Mouse (Mus musculus): ENCODE data around the gene Zfp384. TPM values are rescaled to one million over a fixed set of nuclear protein-coding genes. Genes with fewer than 3 reads are reported as not detected.

The Zfp384 gene
- 10 to 100 TPM; 22.4 to 24.0 TPM for total RNA-seq (2021)
- long read RNA-seq, experiment 1, transcript Zfp384-208 (11 exons, 3,132 nt) = major isoform, 13 of 47 reads
- long read RNA-seq, experiment 1, partial matches to known transcripts = 8 of 47 reads
- long read RNA-seq, experiment 1, other reads (novel, unspliced or antisense) = 20 of 47 reads
- long read RNA-seq, experiment 2, partial matches to known transcripts = 11 of 29 reads
- long read RNA-seq, experiment 2, other reads (novel, unspliced or antisense) = 11 of 29 reads

- DNase-seq (ENCODE audit: low spot score) = no peak
These were observed at the start of gene Zfp384 for GRCm38 (mm10) chr6:125009129-125009180. Gene Zfp384, plus strand, starts transcription at chr6:125009145.

DNA sequence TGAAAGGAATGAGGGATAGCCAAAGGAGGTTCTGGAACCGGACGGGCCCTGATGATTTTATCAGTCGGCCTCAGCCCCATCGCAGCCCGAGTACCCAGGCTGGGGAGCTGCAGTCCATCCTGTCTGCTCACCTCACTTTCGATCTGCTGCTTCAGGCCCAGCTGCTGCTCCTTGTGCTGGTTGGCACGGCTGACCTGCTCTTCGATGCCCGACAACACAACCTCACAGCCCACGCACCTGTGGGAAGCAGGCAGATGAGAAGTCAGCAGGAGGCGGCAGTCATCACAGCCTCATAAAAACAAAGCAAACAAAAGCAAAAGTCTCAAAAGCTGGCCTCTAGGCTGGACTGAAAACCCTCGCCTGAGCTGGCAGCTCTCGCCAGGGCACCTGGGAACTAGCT, 49.0 kb upstream of the Zfp384 start:
- DNase-seq (ENCODE audit: low spot score) = no peak

DNA sequence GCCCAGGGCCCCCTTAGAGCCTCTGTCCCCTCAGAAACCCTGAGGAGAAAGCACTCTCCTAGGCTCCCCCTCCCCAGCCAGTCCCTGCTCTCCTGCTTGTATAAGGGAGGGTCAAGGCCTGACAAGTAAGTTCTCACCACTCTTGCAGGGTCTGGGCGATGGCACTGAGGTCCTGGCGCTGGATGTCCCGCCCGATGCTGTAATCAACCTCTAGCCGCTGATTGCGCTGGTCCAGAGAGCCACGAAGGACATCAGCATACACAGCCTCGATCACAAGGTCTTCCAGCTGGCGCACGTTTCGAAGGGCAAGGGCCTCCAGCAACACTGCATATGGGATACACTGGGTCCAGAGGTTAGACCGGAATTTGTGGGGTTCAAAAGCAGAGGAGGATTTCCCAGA, 47.9 kb upstream of the Zfp384 start:
- no peak for DNase-seq (ENCODE audit: low spot score)

DNA sequence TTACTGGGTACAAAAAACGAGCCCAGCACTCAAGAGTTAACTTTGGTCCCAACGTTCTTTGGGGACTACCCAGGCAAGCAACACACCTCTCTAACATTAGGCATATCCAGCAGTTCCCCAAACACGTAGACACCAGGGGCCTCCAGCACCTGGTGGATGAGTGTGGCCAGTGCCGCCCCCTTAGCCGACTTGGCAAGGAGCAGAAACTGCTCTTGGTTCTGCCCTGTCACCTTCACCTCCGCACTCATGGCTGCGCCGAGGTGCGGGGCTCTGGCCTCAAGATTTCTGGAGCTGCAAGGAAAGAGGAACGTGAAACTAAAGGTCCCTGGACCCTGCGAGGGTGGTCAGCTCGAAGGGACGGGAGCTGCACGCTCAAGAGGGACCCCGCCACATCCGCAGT, 44.3 kb upstream of the Zfp384 start:
- no peak for DNase-seq (ENCODE audit: low spot score)

DNA sequence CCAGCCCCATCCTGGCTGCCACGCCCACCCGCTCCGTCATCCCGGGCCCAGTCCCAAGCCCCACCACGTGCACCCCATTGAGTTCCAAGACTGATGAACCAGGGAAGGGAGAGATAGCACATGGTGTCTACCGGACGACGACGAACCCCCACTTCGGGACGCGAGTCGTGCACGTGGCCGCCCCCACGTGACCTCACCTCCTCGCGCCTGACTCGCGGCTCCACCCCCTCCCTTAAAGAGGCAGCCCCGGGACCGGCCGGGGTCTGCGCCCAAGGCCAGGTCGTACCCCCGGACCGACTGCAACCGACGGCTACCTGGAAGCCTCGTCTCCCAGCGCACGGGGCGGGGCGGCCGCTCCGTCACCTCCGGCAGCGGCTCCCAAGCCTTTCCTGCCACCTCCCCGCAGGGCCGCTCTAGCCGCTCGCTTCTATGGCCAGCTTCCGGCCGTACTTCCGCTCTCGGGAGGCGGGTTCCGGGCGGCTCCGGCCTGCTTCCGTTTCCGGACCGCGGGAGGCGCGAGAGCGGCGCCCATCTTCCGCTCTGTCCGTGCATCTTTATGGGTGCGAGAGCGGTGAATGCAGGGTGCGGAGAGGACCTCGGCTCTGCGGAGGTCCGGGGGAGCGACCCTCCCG, 43.7 kb upstream of the Zfp384 start, which contains the start of gene Cops7a:
Gene Cops7a, minus strand, starts transcription at position 451 of the 632 bp plus-strand sequence.
- DNase-seq (ENCODE audit: low spot score) = peak; percentile 97

GRCm38 (mm10) chr6:124965747-124966146, 43.2 kb upstream of the Zfp384 start:
- no peak for DNase-seq (ENCODE audit: low spot score)

DNA sequence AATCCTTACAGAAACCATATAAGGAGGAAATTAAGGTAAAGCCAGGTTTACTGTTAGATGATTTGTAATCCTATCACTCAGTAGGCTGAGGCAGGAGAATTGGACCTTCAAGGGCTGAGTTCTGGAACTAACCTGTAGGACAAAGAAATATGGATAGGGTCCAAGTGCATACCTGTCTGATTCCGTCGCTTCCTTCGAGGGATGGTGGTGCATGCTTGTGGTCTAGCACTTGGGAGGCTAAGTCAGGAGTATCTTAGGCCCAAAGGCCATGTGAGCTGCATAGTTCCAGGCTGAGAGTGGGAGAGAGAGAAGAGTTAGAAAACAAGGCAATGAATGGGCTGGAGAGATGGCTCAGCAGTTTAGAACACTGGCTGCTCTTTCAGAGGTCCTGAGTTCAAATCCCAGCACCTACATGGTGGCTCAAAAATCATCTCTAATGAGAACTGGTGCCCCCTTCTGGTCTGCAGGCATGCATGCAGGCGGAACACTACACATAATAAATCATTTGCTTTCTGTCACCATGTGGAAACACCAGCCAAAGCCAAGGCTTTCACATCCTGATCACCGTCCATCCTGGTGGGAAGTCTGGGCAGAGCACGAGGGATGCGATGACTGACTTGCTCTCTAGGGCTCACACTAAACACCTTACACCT, 42.4 kb upstream of the Zfp384 start:
- DNase-seq (ENCODE audit: low spot score) = no peak

DNA sequence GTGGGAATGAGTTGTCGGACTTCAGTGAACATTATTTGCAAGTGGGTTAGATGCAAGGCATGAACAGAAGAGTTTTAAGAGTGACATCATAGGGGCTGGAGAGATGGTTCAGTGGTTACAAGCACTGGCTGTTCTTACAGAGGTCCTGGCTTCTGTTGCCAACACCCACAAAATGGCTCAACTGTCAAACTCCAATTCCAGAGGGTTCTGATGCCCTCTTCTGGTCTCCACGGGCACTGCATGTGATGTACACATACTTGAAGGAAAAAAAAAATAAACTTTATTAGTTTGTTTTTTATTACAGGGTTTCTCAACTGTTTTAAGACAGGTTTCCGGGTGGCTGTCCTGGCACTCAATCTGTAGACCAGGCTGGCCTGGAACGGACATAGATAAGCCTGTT, 41.2 kb upstream of the Zfp384 start:
- peak; percentile 32 for DNase-seq (ENCODE audit: low spot score)

DNA sequence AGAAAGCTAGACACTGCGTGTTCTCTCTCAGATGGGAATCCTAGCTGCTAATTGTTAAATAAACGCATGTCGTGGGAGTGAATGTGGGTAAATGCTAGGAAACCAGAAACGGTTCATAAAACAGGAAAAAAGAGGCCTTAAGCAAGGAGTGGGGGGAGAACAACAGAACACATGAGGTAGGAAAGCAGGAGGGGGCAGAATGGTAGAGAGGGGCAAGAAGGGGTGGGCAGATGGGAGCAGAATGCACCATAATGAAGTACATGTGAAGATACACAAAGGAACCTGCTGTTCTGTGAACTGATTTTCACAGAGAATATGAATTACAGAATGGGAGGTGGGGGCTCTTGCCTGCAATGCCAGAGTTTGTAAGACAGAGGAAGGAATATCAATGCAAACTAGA, 16.7 kb upstream of the Zfp384 start:
- DNase-seq (ENCODE audit: low spot score) = no peak

- no peak for DNase-seq (ENCODE audit: low spot score)
These were observed 15.6 kb upstream of the Zfp384 start for GRCm38 (mm10) chr6:124993365-124993764.

GRCm38 (mm10) chr6:124993876-124994275, 15.1 kb upstream of the Zfp384 start:
- DNase-seq (ENCODE audit: low spot score) = no peak

- DNase-seq (ENCODE audit: low spot score) = no peak
These were observed 13.7 kb upstream of the Zfp384 start for GRCm38 (mm10) chr6:124995246-124995645.

DNA sequence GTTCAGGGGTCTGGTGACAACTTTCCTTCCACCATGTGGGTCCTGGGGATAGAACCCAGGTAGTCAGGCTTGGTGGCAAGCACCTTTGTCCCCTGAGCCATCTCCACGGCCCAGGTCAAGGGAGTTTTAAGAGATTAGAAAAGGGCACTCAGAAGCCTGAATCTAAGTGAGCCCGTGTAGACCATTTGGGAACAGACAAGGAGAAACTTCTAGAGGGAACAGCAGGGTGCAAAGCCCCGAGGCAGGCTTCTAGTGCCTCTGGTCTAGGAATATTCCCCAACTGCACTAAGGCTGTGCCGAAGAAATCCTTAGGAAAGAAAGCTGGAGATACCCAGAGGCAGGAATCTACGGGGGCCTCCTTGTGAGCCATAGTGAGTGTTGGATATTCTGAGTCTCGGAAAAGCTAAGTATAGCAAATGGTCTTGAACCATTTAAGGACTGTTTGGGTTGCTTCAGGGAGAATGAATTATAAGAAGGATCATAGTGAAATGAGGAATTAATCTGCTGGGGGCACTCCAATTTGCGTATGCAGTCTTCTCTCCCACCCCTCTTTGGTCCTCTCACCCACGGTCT, 13.0 kb upstream of the Zfp384 start:
- no peak for DNase-seq (ENCODE audit: low spot score)

DNA sequence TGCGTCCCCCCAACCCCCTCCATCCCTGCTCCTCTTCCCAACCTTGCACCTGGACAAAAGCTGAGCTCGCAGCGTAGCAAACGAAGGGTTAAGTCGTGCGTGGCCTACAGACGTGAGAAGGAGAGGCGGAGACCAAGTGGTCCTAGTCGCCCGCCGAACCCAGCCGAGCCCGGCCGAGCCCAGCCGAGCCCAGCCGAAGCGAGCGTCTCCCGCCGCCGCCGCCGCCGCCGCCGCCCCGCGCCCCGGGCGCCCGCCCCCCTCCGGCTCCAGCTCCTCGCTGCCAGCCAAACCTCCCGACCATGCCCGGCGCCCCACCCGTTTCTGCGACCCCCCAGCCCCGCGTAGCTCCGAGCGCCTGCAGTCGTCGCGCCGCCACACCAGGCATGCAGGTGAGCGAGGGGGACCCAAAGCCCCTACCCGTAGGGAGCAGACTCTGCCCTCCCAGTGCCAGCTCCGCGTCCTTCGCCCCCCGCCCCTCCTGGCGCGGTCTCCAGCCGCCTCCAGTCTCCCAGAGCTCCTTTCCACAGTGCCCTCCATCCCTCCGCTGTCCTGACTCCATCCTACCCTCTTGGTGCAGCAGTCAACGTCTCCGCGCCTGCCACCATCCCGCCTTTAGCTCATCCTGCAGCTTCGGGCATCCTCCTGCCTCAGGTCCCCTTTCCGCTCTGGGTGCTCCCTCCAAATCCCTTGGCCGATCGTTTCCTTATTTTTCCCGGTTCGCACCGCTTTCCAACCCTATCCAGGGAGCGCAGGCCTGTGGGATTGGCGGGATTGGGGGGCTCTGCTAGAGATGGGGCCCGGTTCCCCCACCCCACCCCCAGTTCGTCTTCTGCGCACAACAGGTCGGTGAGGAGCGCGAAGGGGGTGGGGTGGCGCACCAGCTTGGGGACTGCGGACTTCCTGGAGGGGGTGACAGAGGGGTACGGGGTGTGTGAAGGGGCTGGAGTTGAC, 12.1 kb upstream of the Zfp384 start, which contains the start of gene Pianp:
Gene Pianp, plus strand, starts transcription at position 144 of the 951 bp plus-strand sequence.
- DNase-seq (ENCODE audit: low spot score) = peak; percentile 57

DNA sequence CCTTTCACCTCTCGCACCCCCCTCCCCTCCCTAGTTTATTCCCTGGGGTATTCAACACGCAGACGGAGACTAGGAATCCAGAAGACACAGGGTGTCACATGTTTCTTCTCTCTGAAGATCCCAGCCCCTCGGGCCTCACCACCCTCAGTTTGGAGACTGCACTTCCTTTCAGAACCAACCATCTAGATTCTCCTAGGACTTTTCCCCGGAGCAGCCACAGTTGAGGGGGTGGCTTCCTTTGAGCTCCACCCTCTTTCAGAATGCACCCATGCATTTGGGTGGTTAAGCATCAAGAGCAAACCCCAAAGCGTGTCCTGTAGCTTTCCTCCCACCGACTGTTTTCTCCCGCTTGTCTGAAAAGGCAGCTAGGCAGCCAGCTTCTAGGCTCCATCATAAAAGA, 10.9 kb upstream of the Zfp384 start:
- no peak for DNase-seq (ENCODE audit: low spot score)

GRCm38 (mm10) chr6:124999091-124999490, 9.9 kb upstream of the Zfp384 start:
- no peak for DNase-seq (ENCODE audit: low spot score)

- no peak for DNase-seq (ENCODE audit: low spot score)
These were observed 9.4 kb upstream of the Zfp384 start for GRCm38 (mm10) chr6:124999546-124999945.

DNA sequence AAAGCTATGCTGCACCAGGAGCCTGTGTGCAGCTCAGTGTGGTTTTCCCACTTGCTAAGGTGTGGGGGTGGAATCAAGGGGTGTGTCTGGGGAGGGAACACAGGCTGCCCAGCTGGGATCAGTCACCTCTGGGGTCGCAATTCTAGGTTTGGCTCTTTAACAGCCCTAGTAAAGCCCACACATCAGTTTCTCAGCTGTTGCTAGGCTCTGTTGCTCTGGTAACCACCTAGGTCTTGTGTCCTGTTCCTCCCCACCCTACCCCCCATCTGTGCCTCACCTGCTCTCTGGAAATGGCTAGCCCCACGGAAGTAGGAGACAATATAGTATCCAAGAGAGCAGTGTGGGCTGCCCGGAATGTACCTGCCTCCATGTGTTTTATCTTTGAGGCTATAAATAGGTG, 5.2 kb upstream of the Zfp384 start:
- DNase-seq (ENCODE audit: low spot score) = no peak

DNA sequence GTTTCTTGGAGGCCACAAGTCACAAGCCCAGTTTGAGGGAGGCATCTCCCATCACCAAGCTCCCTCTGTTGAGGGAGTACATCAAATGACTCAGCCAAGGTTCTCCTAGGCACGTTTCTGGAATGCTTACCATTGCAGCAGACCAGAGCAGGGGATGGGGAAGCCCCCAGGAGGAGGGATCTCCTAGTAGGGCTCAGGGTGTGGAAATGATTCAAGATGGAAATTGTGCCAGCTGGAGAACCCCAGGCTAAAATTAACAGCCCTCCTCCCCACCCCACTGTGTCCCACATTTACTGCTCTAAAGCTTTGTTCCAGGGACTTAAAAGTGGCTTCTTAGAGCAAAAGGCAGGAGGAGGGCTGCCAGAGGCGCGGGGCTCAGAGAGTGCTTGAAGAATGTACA, 3.9 kb upstream of the Zfp384 start:
- no peak for DNase-seq (ENCODE audit: low spot score)

DNA sequence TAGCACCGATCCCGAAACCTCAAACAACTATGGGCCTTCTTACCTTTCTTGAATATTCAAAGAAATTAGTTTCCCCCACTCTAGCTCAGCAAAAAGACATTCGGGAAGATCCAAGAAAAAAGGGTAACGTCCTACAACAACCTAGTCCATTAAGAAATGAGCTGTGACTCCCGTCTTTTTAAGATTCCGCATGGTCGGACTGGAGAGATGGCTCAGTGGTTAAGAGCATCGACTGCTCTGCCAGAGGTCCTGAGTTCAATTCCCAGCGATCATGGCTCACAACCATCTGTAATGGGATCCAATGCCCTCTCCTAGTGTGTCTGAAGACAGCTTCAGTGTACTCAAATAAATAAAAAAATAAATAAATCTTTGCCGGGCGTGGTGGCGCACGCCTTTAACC, 885 bp upstream of the Zfp384 start:
- DNase-seq (ENCODE audit: low spot score) = no peak

- peak; percentile 99 for DNase-seq (ENCODE audit: low spot score)
These were observed 288 bp upstream of the Zfp384 start for GRCm38 (mm10) chr6:125008586-125009128.

All from gastrocnemius, adult 18-20 months (tissue).